Mouse (Mus musculus): ENCODE measurements around the gene Fez2. TPM values are rescaled to one million over a fixed set of nuclear protein-coding genes. Genes with fewer than 3 reads are reported as not detected.

The Fez2 gene
- polyA plus RNA-seq, 1 experiment from 2014 or later: 59.7 TPM

GRCm38 (mm10) chr17:78347111-78347801 lies 70.7 kb downstream of the Fez2 start:
- peaks cover 20% of the 10 kb centered on the region for H3K36me3 ChIP-seq (replicated peaks; ENCODE audit: control insufficient read depth, insufficient read depth)
- DNase-seq (ENCODE audit: low spot score) (no peak), ATAC-seq (ENCODE audit: low FRiP score) (no peak)
- no peak overlapping the region for H3K4me2 ChIP-seq (replicated peaks)
- H3K27ac ChIP-seq: no peak overlapping the region
- H3K27me3 ChIP-seq (ENCODE audit: control insufficient read depth, insufficient read depth, low read length): no peaks in the 10 kb centered on the region
- no peak overlapping the region for H3K4me3 ChIP-seq (replicated peaks; ENCODE audit: low read length)
- peaks cover 4% of the 10 kb centered on the region; the same call in 1 of the 2 replicates for H3K4me1 ChIP-seq (replicated peaks; ENCODE audit: control insufficient read depth, insufficient read depth, low read length)
- WGBS: 94% methylated on average over 17 of the region's 17 CpGs
- no peak overlapping the region for H3K9ac ChIP-seq
- no peaks in the 10 kb centered on the region for H3K9me3 ChIP-seq (ENCODE audit: control insufficient read depth, low read length)

- H3K27ac ChIP-seq: no peak overlapping the region
- 85% methylated on average over 3 of the region's 3 CpGs for WGBS
Measured at GRCm38 (mm10) chr17:78343688-78344087, 74.3 kb downstream of the Fez2 start.

GRCm38 (mm10) chr17:78335250-78335649 lies 82.7 kb downstream of the Fez2 start:
- no peak for DNase-seq (ENCODE audit: low spot score)
- Histone ChIP-seq H3K9me3 (ENCODE audit: control insufficient read depth, low read length) (no peaks in the 10 kb centered on the region), H3K4me1 (replicated peaks; ENCODE audit: control insufficient read depth, insufficient read depth, low read length) (no peaks in the 10 kb centered on the region), H3K36me3 (replicated peaks; ENCODE audit: control insufficient read depth, insufficient read depth) (peaks cover 19% of the 10 kb centered on the region), H3K27ac (no peak overlapping the region), H3K27me3 (ENCODE audit: control insufficient read depth, insufficient read depth, low read length) (no peaks in the 10 kb centered on the region), H3K9ac (no peak overlapping the region), H3K4me3 (replicated peaks; ENCODE audit: low read length) (no peak overlapping the region), H3K4me2 (replicated peaks) (no peak overlapping the region)
- no peak for ATAC-seq (ENCODE audit: low FRiP score)
- WGBS: 80% methylated on average over 8 of the region's 8 CpGs

More at GRCm38 (mm10) chr17:78343688-78344087, 74.3 kb downstream of the Fez2 start:
- Histone ChIP-seq H3K36me3 (replicated peaks; ENCODE audit: control insufficient read depth, insufficient read depth) (peaks cover 13% of the 10 kb centered on the region; the same call in 1 of the 2 replicates), H3K4me2 (replicated peaks) (no peak overlapping the region), H3K4me3 (replicated peaks; ENCODE audit: low read length) (no peak overlapping the region), H3K9me3 (ENCODE audit: control insufficient read depth, low read length) (no peaks in the 10 kb centered on the region), H3K9ac (no peak overlapping the region), H3K4me1 (replicated peaks; ENCODE audit: control insufficient read depth, insufficient read depth, low read length) (no peaks in the 10 kb centered on the region), H3K27me3 (ENCODE audit: control insufficient read depth, insufficient read depth, low read length) (no peaks in the 10 kb centered on the region)
- ATAC-seq (ENCODE audit: low FRiP score) (no peak), DNase-seq (ENCODE audit: low spot score) (no peak)

- Histone ChIP-seq H3K4me1 (replicated peaks; ENCODE audit: control insufficient read depth, insufficient read depth, low read length) (no peaks in the 10 kb centered on the region), H3K27me3 (ENCODE audit: control insufficient read depth, insufficient read depth, low read length) (no peaks in the 10 kb centered on the region), H3K4me2 (replicated peaks) (no peak overlapping the region), H3K9me3 (ENCODE audit: control insufficient read depth, low read length) (no peaks in the 10 kb centered on the region), H3K27ac (no peak overlapping the region), H3K9ac (no peak overlapping the region), H3K36me3 (replicated peaks; ENCODE audit: control insufficient read depth, insufficient read depth) (peaks cover 19% of the 10 kb centered on the region), H3K4me3 (replicated peaks; ENCODE audit: low read length) (no peak overlapping the region)
- ATAC-seq (ENCODE audit: low FRiP score): no peak
- WGBS: 95% methylated on average over 10 of the region's 10 CpGs
- no peak for DNase-seq (ENCODE audit: low spot score)
Measured at GRCm38 (mm10) chr17:78333275-78333674, 84.7 kb downstream of the Fez2 start.

- no peak overlapping the region for H3K9ac ChIP-seq
- 78% methylated on average over 8 of the region's 8 CpGs for WGBS
- H3K27me3 ChIP-seq (ENCODE audit: control insufficient read depth, insufficient read depth, low read length): no peaks in the 10 kb centered on the region
- no peak for DNase-seq (ENCODE audit: low spot score)
- H3K9me3 ChIP-seq (ENCODE audit: control insufficient read depth, low read length): no peaks in the 10 kb centered on the region
- peaks cover 19% of the 10 kb centered on the region for H3K36me3 ChIP-seq (replicated peaks; ENCODE audit: control insufficient read depth, insufficient read depth)
- H3K27ac ChIP-seq: no peak overlapping the region
- no peak for ATAC-seq (ENCODE audit: low FRiP score)
- H3K4me1 ChIP-seq (replicated peaks; ENCODE audit: control insufficient read depth, insufficient read depth, low read length): no peaks in the 10 kb centered on the region
- H3K4me2 ChIP-seq (replicated peaks): no peak overlapping the region
- no peak overlapping the region for H3K4me3 ChIP-seq (replicated peaks; ENCODE audit: low read length)
Measured at GRCm38 (mm10) chr17:78331438-78331837, 86.5 kb downstream of the Fez2 start.

GRCm38 (mm10) chr17:78328287-78328686 lies 89.7 kb downstream of the Fez2 start:
- Histone ChIP-seq H3K27ac (no peak overlapping the region), H3K9ac (no peak overlapping the region), H3K4me2 (replicated peaks) (no peak overlapping the region), H3K4me1 (replicated peaks; ENCODE audit: control insufficient read depth, insufficient read depth, low read length) (no peaks in the 10 kb centered on the region), H3K9me3 (ENCODE audit: control insufficient read depth, low read length) (no peaks in the 10 kb centered on the region), H3K4me3 (replicated peaks; ENCODE audit: low read length) (no peak overlapping the region), H3K27me3 (ENCODE audit: control insufficient read depth, insufficient read depth, low read length) (no peaks in the 10 kb centered on the region), H3K36me3 (replicated peaks; ENCODE audit: control insufficient read depth, insufficient read depth) (no peaks in the 10 kb centered on the region; the same call in 1 of the 2 replicates)
- ATAC-seq (ENCODE audit: low FRiP score) (no peak), DNase-seq (ENCODE audit: low spot score) (no peak)
- 64% methylated on average over 3 of the region's 3 CpGs for WGBS

- no peaks in the 10 kb centered on the region for H3K9me3 ChIP-seq (ENCODE audit: control insufficient read depth, low read length)
- no peak overlapping the region for H3K4me2 ChIP-seq (replicated peaks)
- no peak overlapping the region for H3K27ac ChIP-seq
- H3K4me1 ChIP-seq (replicated peaks; ENCODE audit: control insufficient read depth, insufficient read depth, low read length): peaks cover 8% of the 10 kb centered on the region; the same call in 1 of the 2 replicates
- H3K36me3 ChIP-seq (replicated peaks; ENCODE audit: control insufficient read depth, insufficient read depth): no peaks in the 10 kb centered on the region; the same call in 1 of the 2 replicates
- DNase-seq (ENCODE audit: low spot score) (no peak), ATAC-seq (ENCODE audit: low FRiP score) (no peak)
- WGBS: 85% methylated on average over 4 of the region's 4 CpGs
- H3K4me3 ChIP-seq (replicated peaks; ENCODE audit: low read length): no peak overlapping the region
- no peak overlapping the region for H3K9ac ChIP-seq
- no peaks in the 10 kb centered on the region for H3K27me3 ChIP-seq (ENCODE audit: control insufficient read depth, insufficient read depth, low read length)
Measured at GRCm38 (mm10) chr17:78327187-78327586, 90.8 kb downstream of the Fez2 start.

GRCm38 (mm10) chr17:78326381-78326780 lies 91.6 kb downstream of the Fez2 start:
- Histone ChIP-seq H3K4me3 (replicated peaks; ENCODE audit: low read length) (no peak overlapping the region), H3K4me2 (replicated peaks) (no peak overlapping the region), H3K9ac (no peak overlapping the region), H3K36me3 (replicated peaks; ENCODE audit: control insufficient read depth, insufficient read depth) (no peaks in the 10 kb centered on the region; the same call in 1 of the 2 replicates), H3K27ac (no peak overlapping the region), H3K27me3 (ENCODE audit: control insufficient read depth, insufficient read depth, low read length) (no peaks in the 10 kb centered on the region), H3K9me3 (ENCODE audit: control insufficient read depth, low read length) (no peaks in the 10 kb centered on the region), H3K4me1 (replicated peaks; ENCODE audit: control insufficient read depth, insufficient read depth, low read length) (peaks cover 10% of the 10 kb centered on the region; the same call in 1 of the 2 replicates)
- DNase-seq (ENCODE audit: low spot score): no peak
- 0 out of 2 replicates have a peak, but pooled peaks have one; percentile 43 for ATAC-seq (ENCODE audit: low FRiP score)
- 85% methylated on average over 2 of the region's 2 CpGs for WGBS

- no peak for DNase-seq (ENCODE audit: low spot score)
- 46% methylated on average over 7 of the region's 7 CpGs for WGBS
- 0 out of 2 replicates have a peak, but pooled peaks have one; percentile 44 for ATAC-seq (ENCODE audit: low FRiP score)
Measured at GRCm38 (mm10) chr17:78325761-78326332, 92.1 kb downstream of the Fez2 start.

More at GRCm38 (mm10) chr17:78325761-78326332, 92.1 kb downstream of the Fez2 start:
- Histone ChIP-seq H3K9ac (no peak overlapping the region), H3K4me2 (replicated peaks) (no peak overlapping the region), H3K4me1 (replicated peaks; ENCODE audit: control insufficient read depth, insufficient read depth, low read length) (peaks cover 10% of the 10 kb centered on the region; the same call in 1 of the 2 replicates), H3K36me3 (replicated peaks; ENCODE audit: control insufficient read depth, insufficient read depth) (no peaks in the 10 kb centered on the region; the same call in 1 of the 2 replicates), H3K9me3 (ENCODE audit: control insufficient read depth, low read length) (no peaks in the 10 kb centered on the region), H3K27ac (no peak overlapping the region), H3K4me3 (replicated peaks; ENCODE audit: low read length) (no peak overlapping the region), H3K27me3 (ENCODE audit: control insufficient read depth, insufficient read depth, low read length) (no peaks in the 10 kb centered on the region)

All from hindbrain, embryonic 14.5 days (tissue).